ENCODE assay signal across 19 mouse cellular contexts in the genomic region with DNA sequence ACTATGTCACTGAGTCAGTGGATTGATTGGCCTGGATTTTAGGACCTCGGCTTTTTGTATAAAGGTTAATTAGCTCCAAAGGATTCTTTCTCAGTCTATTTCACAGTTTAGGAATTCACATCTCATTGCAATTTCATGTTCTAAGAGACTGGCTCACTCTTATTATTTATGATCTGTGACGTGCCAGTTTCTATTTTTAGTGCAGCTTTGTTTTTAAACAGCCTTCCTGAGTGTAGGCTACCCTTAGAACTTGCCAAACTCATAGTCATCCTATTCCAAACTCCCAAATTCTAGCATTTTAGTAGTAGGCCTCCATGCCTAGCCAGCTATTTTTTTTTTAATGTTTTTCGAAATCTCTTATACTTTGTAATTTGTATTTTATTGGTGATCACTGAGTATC.
DNase-seq lines count a peak whose midpoint lies in the region; ATAC-seq and TF ChIP-seq lines count a peak whose summit lies in the region.
"Had no signal": no experiment of that assay in that cellular context is flagged by ENCODE, and none has a peak within 500 bp of the region (broad histone marks: within the 10 kb centered on the region; RNA-seq: fewer than 3 reads in every experiment).

No protein-coding gene starts in this region.

- TF ChIP-seq POLR2A in kidney, adult 2 months (IDR thresholded peaks at IDR 0.05; ENCODE audit: low read depth, low read length): no peak

- no peak overlapping the region for H3K4me2 ChIP-seq in kidney, embryonic 14.5 days (replicated peaks; ENCODE audit: low read depth, low read length)
- no peak overlapping the region for H3K4me2 ChIP-seq in lung, postnatal 0 days (replicated peaks; ENCODE audit: low read depth, low read length)
- H3K4me2 ChIP-seq: embryonic facial prominence, embryonic 12.5 days; heart, embryonic 12.5 days; hindbrain, embryonic 14.5 days had no signal

- WGBS in kidney, adult 2 months: 56% methylated on average over 3 of the region's 3 CpGs
- 54% methylated on average over 3 of the region's 3 CpGs for WGBS in kidney, embryonic 14.5 days
- WGBS in lung, postnatal 0 days: 57% methylated on average over 3 of the region's 3 CpGs

- no peak overlapping the region for H3K27ac ChIP-seq in kidney, adult 2 months (ENCODE audit: insufficient read depth, low read depth, low read length)
- no peak overlapping the region for H3K27ac ChIP-seq in kidney, embryonic 14.5 days (ENCODE audit: low read depth, low read length)
- no peak overlapping the region for H3K27ac ChIP-seq in lung, postnatal 0 days (ENCODE audit: low read length)
- H3K27ac ChIP-seq: embryonic facial prominence, embryonic 12.5 days; gastrocnemius, adult 2 months; hindbrain, embryonic 10.5 days; hindbrain, embryonic 14.5 days had no signal

- TF ChIP-seq EP300 in lung, postnatal 0 days (IDR thresholded peaks at IDR 0.05): no peak

- no peak overlapping the region for H3K4me3 ChIP-seq in kidney, adult 2 months (ENCODE audit: insufficient read depth, low read depth, low read length)
- H3K4me3 ChIP-seq in kidney, embryonic 14.5 days (ENCODE audit: low read length): no peak overlapping the region
- no peak overlapping the region for H3K4me3 ChIP-seq in lung, postnatal 0 days (ENCODE audit: low read depth, low read length)
- H3K4me3 ChIP-seq: embryonic facial prominence, embryonic 12.5 days; gastrocnemius, adult 2 months; heart, embryonic 12.5 days; hindbrain, embryonic 10.5 days had no signal

- no peaks in the 10 kb centered on the region for H3K36me3 ChIP-seq in kidney, adult 2 months (ENCODE audit: control insufficient read depth, insufficient read depth, low read length)
- H3K36me3 ChIP-seq in kidney, embryonic 14.5 days (ENCODE audit: control insufficient read depth, insufficient read depth, low read length): no peaks in the 10 kb centered on the region
- H3K36me3 ChIP-seq in lung, postnatal 0 days (ENCODE audit: insufficient read depth, low read length): no peaks in the 10 kb centered on the region
- H3K36me3 ChIP-seq: embryonic facial prominence, embryonic 12.5 days; heart, embryonic 12.5 days; hindbrain, embryonic 10.5 days had no signal

- H3K9me3 ChIP-seq in kidney, embryonic 14.5 days (ENCODE audit: control insufficient read depth, low read length): no peaks in the 10 kb centered on the region
- no peaks in the 10 kb centered on the region for H3K9me3 ChIP-seq in lung, postnatal 0 days (ENCODE audit: low read length)
- H3K9me3 ChIP-seq: embryonic facial prominence, embryonic 12.5 days; heart, embryonic 12.5 days; hindbrain, embryonic 10.5 days had no signal

- no peak overlapping the region for H3K9ac ChIP-seq in kidney, embryonic 14.5 days (ENCODE audit: low read depth, low read length)
- H3K9ac ChIP-seq in lung, postnatal 0 days (replicated peaks; ENCODE audit: low read depth): no peak overlapping the region
- H3K9ac ChIP-seq: embryonic facial prominence, embryonic 12.5 days; heart, embryonic 12.5 days; hindbrain, embryonic 14.5 days had no signal

- TF ChIP-seq CTCF in kidney, adult 2 months (conservative IDR thresholded peaks at IDR 0.05; ENCODE audit: insufficient read depth, insufficient read length, low read depth, low read length): no peak
- TF ChIP-seq CTCF in lung, postnatal 0 days (IDR thresholded peaks at IDR 0.05): no peak

- H3K4me1 ChIP-seq in kidney, adult 2 months (ENCODE audit: control insufficient read depth, insufficient read depth, low read length): no peaks in the 10 kb centered on the region; the same call in 1 of the 2 replicates
- no peaks in the 10 kb centered on the region for H3K4me1 ChIP-seq in kidney, embryonic 14.5 days (ENCODE audit: control insufficient read depth, insufficient read depth, low read length)
- H3K4me1 ChIP-seq in lung, postnatal 0 days (ENCODE audit: insufficient read depth, low read depth, low read length): no peaks in the 10 kb centered on the region
- H3K4me1 ChIP-seq: embryonic facial prominence, embryonic 12.5 days; heart, embryonic 12.5 days; hindbrain, embryonic 10.5 days had no signal

- ATAC-seq in kidney, embryonic 14.5 days (ENCODE audit: low FRiP score, low TSS enrichment): no peak
- no peak for ATAC-seq in lung, postnatal 0 days
- ATAC-seq: forebrain, embryonic 14.5 days had no signal

- peak; percentile 10 for DNase-seq in kidney, adult 2 months
- DNase-seq in lung, postnatal 0 days (ENCODE audit: low spot score): peak; percentile 29
- DNase-seq in lung, adult 18-20 months: no peak
- peak; percentile 20 for DNase-seq in brain, adult 2 months (ENCODE audit: low read depth, low spot score)
- no peak for DNase-seq in left cerebral cortex, adult 9 months (ENCODE audit: low spot score in 2 of 2)
- no peak for DNase-seq in cerebellum, postnatal 25 days
- DNase-seq: adrenal gland, adult 8-10 months; adrenal gland, postnatal 36 days; cerebellum, adult 11 months; cerebellum, adult 8-10 months; cerebellum, postnatal 14 days; gastrocnemius, adult 2 months; gastrocnemius, postnatal 25 days had no signal

- no peaks in the 10 kb centered on the region for H3K27me3 ChIP-seq in kidney, adult 2 months (replicated peaks; ENCODE audit: control insufficient read depth, insufficient read depth, low read length)
- H3K27me3 ChIP-seq in kidney, embryonic 14.5 days (ENCODE audit: control insufficient read depth, insufficient read depth, low read length): no peaks in the 10 kb centered on the region
- no peaks in the 10 kb centered on the region for H3K27me3 ChIP-seq in lung, postnatal 0 days (replicated peaks; ENCODE audit: insufficient read depth, low read length)
- H3K27me3 ChIP-seq: embryonic facial prominence, embryonic 12.5 days; heart, embryonic 12.5 days had no signal

Comparison
In these comparisons a context has a peak if more than half of its experiments do, and no peak if none do; other contexts are left out.
1. DNase-seq: peak in kidney, adult 2 months (single experiment), lung, postnatal 0 days (single experiment) and brain, adult 2 months (single experiment); none in lung, adult 18-20 months (0 of 2), left cerebral cortex, adult 9 months (0 of 2) and cerebellum, postnatal 25 days (0 of 2).